Mouse (Mus musculus): ENCODE measurements around the gene Ptpru.

- TF ChIP-seq CTCF (IDR thresholded peaks at IDR 0.05; ENCODE audit: extremely low read depth, insufficient read length, insufficient replicate concordance, low read depth, low read length), result no peak
- no peak for TF ChIP-seq POLR2A (IDR thresholded peaks at IDR 0.05; ENCODE audit: low read depth, low read length)
Observed at GRCm38 (mm10) chr4:131763911-131764310, 74.2 kb downstream of the Ptpru start.
